Mouse (Mus musculus): ENCODE measurements around the gene Pbld2. TPM values are rescaled to one million over a fixed set of nuclear protein-coding genes. Genes with fewer than 3 reads are reported as not detected.

Pbld2 gene
- total and polyA plus RNA-seq, 3 experiments: 0.19 to 0.72 (median 0.26) TPM

- dilution Hi-C loops (cut with MboI; ENCODE audit: extremely low pct_ligation_motif_present, extremely low pct_unique_long_range_greater_than_20kb, low sequenced_read_pairs) (no loop called here), in situ Hi-C loops (cut with MboI; ENCODE audit: low pct_ligation_motif_present, low pct_unique_long_range_greater_than_20kb, low sequenced_read_pairs) (no loop called here)
- no peak overlapping the region for H3K4me3 ChIP-seq (replicated peaks in 1 of 3; ENCODE audit: low read depth in 2 of 3, low read length in 2 of 3, poor library complexity in 1 of 3)
- TF ChIP-seq ELF1 (IDR thresholded peaks at IDR 0.05; ENCODE audit: low read depth, low read length) (no peak), MAX (IDR thresholded peaks at IDR 0.05; ENCODE audit: low read length) (no peak), USF2 (conservative IDR thresholded peaks at IDR 0.05; ENCODE audit: low read depth, low read length) (no peak), RAD21 (IDR thresholded peaks at IDR 0.05; ENCODE audit: low read depth, low read length) (no peak), BHLHE40 (IDR thresholded peaks at IDR 0.05; ENCODE audit: low read depth, low read length) (no peak), MAFK (IDR thresholded peaks at IDR 0.05; ENCODE audit: insufficient replicate concordance, low read length) (no peak), CHD1 (IDR thresholded peaks at IDR 0.05; ENCODE audit: low read depth, low read length) (no peak), E2F4 (IDR thresholded peaks at IDR 0.05; ENCODE audit: insufficient replicate concordance, low read depth, low read length) (no peak), IRF4 (IDR thresholded peaks at IDR 0.05; ENCODE audit: low read depth, low read length) (no peak)
- no peaks in the 10 kb centered on the region for H3K36me3 ChIP-seq (replicated peaks in 1 of 2; ENCODE audit: control insufficient read depth in 1 of 2, insufficient read depth in 1 of 2, low read length in 1 of 2)
- no peak overlapping the region for H3K4me2 ChIP-seq (ENCODE audit: insufficient read depth, low read depth, poor library complexity, severe bottlenecking)
- no peak overlapping the region for H3K9ac ChIP-seq (ENCODE audit: insufficient read depth, low read depth)
- DNase-seq (ENCODE audit: extremely low read depth): no peak
- H3K9me3 ChIP-seq (replicated peaks; ENCODE audit: low read length): no peaks in the 10 kb centered on the region
- no peak overlapping the region for H3K27ac ChIP-seq (ENCODE audit: insufficient read depth, low read depth)
- no peaks in the 10 kb centered on the region for H3K27me3 ChIP-seq (replicated peaks)
- no peaks in the 10 kb centered on the region for H3K79me2 ChIP-seq (replicated peaks; ENCODE audit: control insufficient read depth, extremely low read depth, insufficient read depth, poor library complexity, severe bottlenecking)
- peaks cover 0 to 5% of the 10 kb centered on the region in 2 experiments; a peak in 1 of 4 replicates for H3K4me1 ChIP-seq (ENCODE audit: control insufficient read depth in 1 of 2, insufficient read depth in 2 of 2)
Measured at GRCm38 (mm10) chr10:63061266-63061665, 37.2 kb downstream of the Pbld2 start.

GRCm38 (mm10) chr10:63062696-63063095 lies 38.6 kb downstream of the Pbld2 start:
- H3K27me3 ChIP-seq (replicated peaks): no peaks in the 10 kb centered on the region
- no peak overlapping the region for H3K4me2 ChIP-seq (ENCODE audit: insufficient read depth, low read depth, poor library complexity, severe bottlenecking)
- H3K27ac ChIP-seq (ENCODE audit: insufficient read depth, low read depth): no peak overlapping the region
- no peak overlapping the region for H3K4me3 ChIP-seq (replicated peaks in 1 of 3; ENCODE audit: low read depth in 2 of 3, low read length in 2 of 3, poor library complexity in 1 of 3)
- H3K9ac ChIP-seq (ENCODE audit: insufficient read depth, low read depth): no peak overlapping the region
- TF ChIP-seq NRF1 (IDR thresholded peaks at IDR 0.05; ENCODE audit: low read depth, low read length) (no peak), RCOR1 (conservative IDR thresholded peaks at IDR 0.05; ENCODE audit: low read depth, low read length) (no peak), KAT2A (IDR thresholded peaks at IDR 0.05; ENCODE audit: insufficient replicate concordance, low read length) (no peak), USF2 (conservative IDR thresholded peaks at IDR 0.05; ENCODE audit: low read depth, low read length) (no peak), ZMIZ1 (IDR thresholded peaks at IDR 0.05; ENCODE audit: low read depth, low read length) (no peak), SIN3A (IDR thresholded peaks at IDR 0.05; ENCODE audit: low read length) (no peak), POLR2AphosphoS2 (IDR thresholded peaks at IDR 0.05; ENCODE audit: low read depth, low read length) (no peak), IRF4 (IDR thresholded peaks at IDR 0.05; ENCODE audit: low read depth, low read length) (no peak), MAFK (IDR thresholded peaks at IDR 0.05; ENCODE audit: insufficient replicate concordance, low read length) (no peak)
- H3K36me3 ChIP-seq (replicated peaks in 1 of 2; ENCODE audit: control insufficient read depth in 1 of 2, insufficient read depth in 1 of 2, low read length in 1 of 2): no peaks in the 10 kb centered on the region
- H3K4me1 ChIP-seq (ENCODE audit: control insufficient read depth in 1 of 2, insufficient read depth in 2 of 2): peaks cover 0 to 5% of the 10 kb centered on the region in 2 experiments; a peak in 1 of 4 replicates
- no peak for DNase-seq (ENCODE audit: extremely low read depth)
- dilution Hi-C loops (cut with MboI; ENCODE audit: extremely low pct_ligation_motif_present, extremely low pct_unique_long_range_greater_than_20kb, low sequenced_read_pairs): no loop called here
- H3K9me3 ChIP-seq (replicated peaks; ENCODE audit: low read length): no peaks in the 10 kb centered on the region
- in situ Hi-C loops (cut with MboI; ENCODE audit: low pct_ligation_motif_present, low pct_unique_long_range_greater_than_20kb, low sequenced_read_pairs): no loop called here
- H3K79me2 ChIP-seq (replicated peaks; ENCODE audit: control insufficient read depth, extremely low read depth, insufficient read depth, poor library complexity, severe bottlenecking): no peaks in the 10 kb centered on the region

Data from CH12.LX (cell line).